Mouse (Mus musculus) limb, embryonic 10.5 days (tissue): ENCODE measurements at regions not wholly inside any gene's neighbourhood (a gene's known extent, or its start where the extent isn't known, plus 50 kb on each side); places are given as distances from the start of the nearest gene placed in this dataset.

Source experiments
- DNase-seq: peaks from one replicate; pipeline ENCODE4 v3.0.0-alpha.2; 2017; ENCODE audit warnings: low spot score
- H3K27ac ChIP-seq: fragments of 300-500 bp; sonication (generic); 2 replicates; pipeline ENCODE4 v1.5.1; 2016; ENCODE audit warnings: mild to moderate bottlenecking
- H3K27me3 ChIP-seq: fragments of 300-500 bp; sonication (generic); 2 replicates; pipeline ENCODE4 v1.6.1; 2016; ENCODE audit warnings: low read depth, mild to moderate bottlenecking; ENCODE audit not compliant: poor library complexity, severe bottlenecking
- H3K36me3 ChIP-seq: fragments of 300-500 bp; sonication (generic); 2 replicates; pipeline ENCODE4 v1.6.1; 2016; ENCODE audit warnings: mild to moderate bottlenecking, moderate library complexity
- H3K4me1 ChIP-seq: fragments of 300-500 bp; sonication (generic); 2 replicates; pipeline ENCODE4 v1.6.1; 2016
- H3K4me3 ChIP-seq: fragments of 300-500 bp; sonication (generic); 2 replicates; pipeline ENCODE4 v1.5.1; 2016; ENCODE audit warnings: mild to moderate bottlenecking, moderate library complexity
- H3K9me3 ChIP-seq: fragments of 300-500 bp; sonication (generic); replicated peaks from 2 replicates; pipeline ENCODE4 v1.6.1; 2016; ENCODE audit warnings: mild to moderate bottlenecking
- WGBS: fragments of 180-500 bp; shearing (Covaris S2); methylation state at CpG from one replicate; pipeline ENCODE4 v1.1.7; 2016; 5-methylcytosine and 5-hydroxymethylcytosine counted together

GRCm38 (mm10) chr2:117017921-117018651 is 103.1 kb upstream of the Spred1 start:
- 57% methylated on average over 12 of the region's 12 CpGs for WGBS
- Histone ChIP-seq H3K9me3 (no peaks in the 10 kb centered on the region), H3K27ac (peak overlapping the region; percentile 47), H3K27me3 (no peaks in the 10 kb centered on the region), H3K4me3 (no peak overlapping the region), H3K4me1 (peaks cover 24% of the 10 kb centered on the region), H3K36me3 (no peaks in the 10 kb centered on the region)
- peak; percentile 35 for DNase-seq

DNA sequence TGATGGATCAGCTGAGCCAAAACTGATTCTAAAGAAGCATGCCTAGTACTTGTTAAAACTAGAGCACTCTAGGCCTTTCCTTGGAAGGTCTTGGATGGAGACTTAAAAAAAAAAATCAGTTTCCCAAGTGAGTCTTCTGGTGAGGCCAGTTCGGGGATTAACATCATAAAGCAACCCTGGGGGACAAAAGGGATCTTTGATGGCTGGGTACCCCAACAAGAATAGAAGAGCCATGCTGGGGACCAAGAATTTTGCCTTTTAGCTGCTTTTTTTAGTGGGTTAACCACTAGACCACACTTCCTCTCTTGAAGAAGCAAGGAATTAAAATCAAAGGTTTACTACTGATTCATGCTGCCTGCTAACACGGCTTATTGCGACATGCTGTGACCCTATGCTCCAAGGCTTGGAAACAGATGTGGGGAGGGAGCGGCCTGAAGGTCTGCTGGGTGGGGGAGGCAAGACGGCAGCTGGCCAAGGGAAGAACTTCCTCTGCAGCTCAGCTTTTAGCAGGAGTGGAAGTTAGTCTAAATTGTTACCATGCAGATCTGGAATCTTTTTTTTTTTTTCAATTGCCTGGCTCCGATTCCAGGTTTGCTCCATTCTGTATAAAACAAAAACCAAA is 102.1 kb upstream of the Spred1 start:
- peak; percentile 80 for DNase-seq
- WGBS = 15% methylated on average over 6 of the region's 6 CpGs
- Histone ChIP-seq H3K27ac (peak overlapping the region; percentile 47), H3K4me1 (peaks cover 24% of the 10 kb centered on the region), H3K9me3 (no peaks in the 10 kb centered on the region), H3K27me3 (no peaks in the 10 kb centered on the region), H3K36me3 (no peaks in the 10 kb centered on the region), H3K4me3 (no peak overlapping the region)

DNA sequence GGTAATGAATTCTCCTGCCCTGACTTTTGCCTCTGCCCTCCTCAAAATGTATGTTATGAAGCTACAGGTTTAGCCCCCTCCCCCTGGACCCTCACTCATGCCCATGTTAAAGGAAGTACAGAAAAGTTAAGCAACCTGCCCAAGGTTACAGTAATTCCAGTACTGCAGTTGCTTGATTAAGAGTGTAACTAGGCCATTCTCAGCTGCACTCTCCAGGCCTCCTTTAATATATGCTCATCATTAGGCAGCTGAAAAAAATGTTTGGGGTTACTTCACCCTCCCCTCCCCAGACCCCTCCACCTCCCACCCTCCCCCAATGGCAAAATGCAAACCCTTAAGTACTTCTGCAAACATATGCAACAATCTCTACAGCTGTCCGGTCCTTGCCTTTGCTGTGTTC is 101.6 kb upstream of the Spred1 start:
- Histone ChIP-seq H3K36me3 (no peaks in the 10 kb centered on the region), H3K9me3 (no peaks in the 10 kb centered on the region), H3K4me1 (peaks cover 24% of the 10 kb centered on the region), H3K27me3 (no peaks in the 10 kb centered on the region), H3K4me3 (no peak overlapping the region), H3K27ac (peak overlapping the region; percentile 47; the same call in 1 of the 2 replicates)
- no peak for DNase-seq
- 77% methylated on average over 1 of the region's 1 CpGs for WGBS

GRCm38 (mm10) chr2:117021787-117022186 is 99.4 kb upstream of the Spred1 start:
- Histone ChIP-seq H3K36me3 (no peaks in the 10 kb centered on the region), H3K4me1 (peaks cover 24% of the 10 kb centered on the region), H3K4me3 (no peak overlapping the region), H3K9me3 (no peaks in the 10 kb centered on the region), H3K27me3 (no peaks in the 10 kb centered on the region), H3K27ac (no peak overlapping the region)
- DNase-seq = no peak
- 62% methylated on average over 6 of the region's 6 CpGs for WGBS

GRCm38 (mm10) chr2:117023436-117023835 is 97.7 kb upstream of the Spred1 start:
- DNase-seq = no peak
- no peaks in the 10 kb centered on the region for H3K27me3 ChIP-seq
- no peak overlapping the region for H3K4me3 ChIP-seq
- H3K9me3 ChIP-seq = no peaks in the 10 kb centered on the region
- no peaks in the 10 kb centered on the region for H3K36me3 ChIP-seq
- WGBS = 93% methylated on average over 1 of the region's 1 CpGs
- H3K4me1 ChIP-seq = peaks cover 16% of the 10 kb centered on the region
- H3K27ac ChIP-seq = no peak overlapping the region

- Histone ChIP-seq H3K27me3 (no peaks in the 10 kb centered on the region), H3K36me3 (no peaks in the 10 kb centered on the region), H3K4me3 (no peak overlapping the region), H3K9me3 (no peaks in the 10 kb centered on the region), H3K27ac (no peak overlapping the region), H3K4me1 (no peaks in the 10 kb centered on the region)
- no peak for DNase-seq
- 78% methylated on average over 4 of the region's 4 CpGs for WGBS
Measured at GRCm38 (mm10) chr2:117027071-117027470, 94.1 kb upstream of the Spred1 start.

DNA sequence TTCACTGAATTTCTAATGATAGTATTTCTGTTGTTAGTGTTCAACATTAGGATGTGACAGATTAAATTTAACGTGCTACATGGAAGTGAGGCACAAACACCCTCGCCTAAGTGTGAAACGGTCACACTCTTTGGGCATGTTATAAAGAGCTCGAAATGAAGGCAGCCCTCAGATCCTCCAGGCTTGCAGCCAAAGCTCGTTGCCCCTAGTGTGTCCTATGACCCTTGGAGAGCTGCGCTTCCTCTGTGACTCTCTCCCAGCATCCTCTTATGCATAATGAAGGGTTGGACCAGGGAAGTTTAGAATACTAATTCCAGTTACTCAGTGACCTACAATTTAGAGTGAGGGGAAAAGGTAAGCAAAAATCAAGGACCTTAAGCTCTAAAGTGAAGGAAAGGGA is 92.4 kb upstream of the Spred1 start:
- 67% methylated on average over 6 of the region's 6 CpGs for WGBS
- H3K27ac ChIP-seq = no peak overlapping the region
- H3K36me3 ChIP-seq = no peaks in the 10 kb centered on the region
- H3K4me1 ChIP-seq = no peaks in the 10 kb centered on the region
- no peaks in the 10 kb centered on the region for H3K27me3 ChIP-seq
- H3K9me3 ChIP-seq = no peaks in the 10 kb centered on the region
- H3K4me3 ChIP-seq = no peak overlapping the region
- no peak for DNase-seq

GRCm38 (mm10) chr2:117036197-117036872 is 84.8 kb upstream of the Spred1 start:
- Histone ChIP-seq H3K36me3 (no peaks in the 10 kb centered on the region), H3K9me3 (no peaks in the 10 kb centered on the region), H3K4me3 (no peak overlapping the region), H3K27ac (no peak overlapping the region), H3K27me3 (no peaks in the 10 kb centered on the region), H3K4me1 (peaks cover 15% of the 10 kb centered on the region)
- WGBS = 69% methylated on average over 8 of the region's 8 CpGs
- no peak for DNase-seq

- no peak overlapping the region for H3K4me3 ChIP-seq
- H3K27ac ChIP-seq = no peak overlapping the region
- no peak for DNase-seq
- 52% methylated on average over 3 of the region's 3 CpGs for WGBS
- H3K9me3 ChIP-seq = no peaks in the 10 kb centered on the region
- H3K4me1 ChIP-seq = peaks cover 39% of the 10 kb centered on the region
- no peaks in the 10 kb centered on the region for H3K36me3 ChIP-seq
- H3K27me3 ChIP-seq = no peaks in the 10 kb centered on the region
Measured at GRCm38 (mm10) chr2:117040211-117040610, 81.0 kb upstream of the Spred1 start.

- Histone ChIP-seq H3K4me3 (no peak overlapping the region), H3K27me3 (no peaks in the 10 kb centered on the region), H3K4me1 (peaks cover 39% of the 10 kb centered on the region), H3K9me3 (no peaks in the 10 kb centered on the region), H3K27ac (peak overlapping the region; percentile 30; the same call in 1 of the 2 replicates), H3K36me3 (no peaks in the 10 kb centered on the region)
- DNase-seq = peak; percentile 37
- WGBS = 42% methylated on average over 7 of the region's 7 CpGs
Measured at GRCm38 (mm10) chr2:117043831-117044230, 77.3 kb upstream of the Spred1 start.

DNA sequence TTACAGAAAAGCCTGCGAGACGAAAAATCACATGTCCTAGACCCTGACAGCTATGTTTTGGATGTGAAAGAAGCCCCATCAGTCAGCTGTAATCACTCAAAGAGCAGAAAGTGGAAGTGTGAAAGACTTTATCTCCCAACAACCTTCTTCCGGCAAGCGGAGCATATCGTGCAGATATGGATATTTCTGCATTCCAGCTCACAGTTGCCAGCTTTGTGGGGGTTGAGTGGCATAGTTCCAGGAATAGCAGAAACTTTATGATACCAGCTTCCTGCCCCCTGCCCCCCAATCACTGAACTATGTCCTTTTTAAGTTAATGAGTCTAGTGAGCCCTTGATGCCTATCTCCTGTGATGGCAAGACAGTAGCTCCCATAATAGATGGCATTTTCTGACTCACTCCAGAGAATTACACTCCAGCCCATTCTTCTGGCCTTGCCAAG is 72.9 kb upstream of the Spred1 start:
- H3K36me3 ChIP-seq = no peaks in the 10 kb centered on the region
- no peak for DNase-seq
- no peaks in the 10 kb centered on the region for H3K9me3 ChIP-seq
- peaks cover 29% of the 10 kb centered on the region for H3K4me1 ChIP-seq
- H3K27ac ChIP-seq = no peak overlapping the region
- 90% methylated on average over 5 of the region's 5 CpGs for WGBS
- no peak overlapping the region for H3K4me3 ChIP-seq
- H3K27me3 ChIP-seq = no peaks in the 10 kb centered on the region

- Histone ChIP-seq H3K4me1 (peaks cover 13% of the 10 kb centered on the region; the same call in 1 of the 2 replicates), H3K27ac (no peak overlapping the region), H3K4me3 (no peak overlapping the region), H3K27me3 (no peaks in the 10 kb centered on the region), H3K9me3 (no peaks in the 10 kb centered on the region), H3K36me3 (no peaks in the 10 kb centered on the region)
- WGBS = 87% methylated on average over 2 of the region's 2 CpGs
- no peak for DNase-seq
Measured at GRCm38 (mm10) chr2:117050061-117050460, 71.1 kb upstream of the Spred1 start.

DNA sequence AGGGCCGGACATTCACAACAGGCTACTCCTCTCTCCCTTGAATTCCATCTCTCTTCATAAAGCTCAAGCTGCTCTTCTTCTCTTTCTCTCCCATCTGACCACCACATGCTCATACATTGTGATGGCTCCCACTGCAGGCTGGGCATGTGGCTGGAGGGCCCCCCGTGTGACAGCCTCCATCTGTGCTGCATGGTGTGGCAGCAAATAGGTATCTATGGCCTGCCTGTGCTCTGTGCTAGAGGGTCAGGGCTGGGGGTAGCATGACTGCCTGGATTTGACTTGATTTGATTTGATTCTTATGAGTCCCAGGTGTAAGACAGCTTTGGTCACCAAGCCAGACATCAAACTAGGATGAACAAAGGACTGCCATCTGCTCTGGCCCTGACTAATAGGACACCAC is 57.0 kb upstream of the Spred1 start:
- H3K36me3 ChIP-seq = no peaks in the 10 kb centered on the region
- no peak overlapping the region for H3K4me3 ChIP-seq
- no peaks in the 10 kb centered on the region for H3K9me3 ChIP-seq
- peak overlapping the region; percentile 58 for H3K27ac ChIP-seq
- no peaks in the 10 kb centered on the region for H3K27me3 ChIP-seq
- peaks cover 13% of the 10 kb centered on the region for H3K4me1 ChIP-seq
- DNase-seq = no peak
- WGBS = 76% methylated on average over 2 of the region's 2 CpGs
